Mouse (Mus musculus) MEL (cell line): ENCODE measurements around the gene Vps37b.
A peak's percentile ranks its signal among the peaks of the same experiment; 100 is the strongest.

ENCODE experiments used
- CTCF ChIP-seq, 3 experiments: IDR thresholded peaks in 2 of 3; conservative IDR thresholded peaks in 1 of 3; 2 replicates each; pipeline ENCODE4 v1.5.1; 2011 to 2012; ENCODE audit warnings: low read length in 3 of 3, low read depth in 2 of 3, mild to moderate bottlenecking in 2 of 3, improper control_type of control experiment in 1 of 3, inconsistent platforms in 1 of 3, mixed read lengths in 1 of 3, moderate library complexity in 1 of 3; ENCODE audit not compliant: control insufficient read depth in 1 of 3, insufficient read depth in 1 of 3, poor library complexity in 1 of 3, severe bottlenecking in 1 of 3
- E2F4 ChIP-seq: IDR thresholded peaks from 2 replicates; pipeline ENCODE4 v1.6.1; 2011; ENCODE audit warnings: low read depth, low read length, improper control_type of control experiment, borderline replicate concordance
- EP300 ChIP-seq, 2 experiments: IDR thresholded peaks; 2 replicates each; pipeline ENCODE4 v1.6.1; 2011; ENCODE audit warnings: improper control_type of control experiment in 2 of 2, low read length in 2 of 2, low read depth in 1 of 2, mild to moderate bottlenecking in 1 of 2
- HCFC1 ChIP-seq: IDR thresholded peaks from 2 replicates; pipeline ENCODE4 v1.6.1; 2012; ENCODE audit warnings: low read depth, mild to moderate bottlenecking, inconsistent platforms, low read length, improper control_type of control experiment, moderate library complexity
- MXI1 ChIP-seq: IDR thresholded peaks from 2 replicates; pipeline ENCODE4 v1.6.1; 2011; ENCODE audit warnings: mild to moderate bottlenecking, low read depth, low read length, improper control_type of control experiment
- POLR2A ChIP-seq, 2 experiments: IDR thresholded peaks; 2 replicates each; pipeline ENCODE4 v1.6.1; 2011 to 2012; ENCODE audit warnings: low read length in 2 of 2, mild to moderate bottlenecking in 2 of 2, control low read depth in 1 of 2, improper control_type of control experiment in 1 of 2, low read depth in 1 of 2, moderate library complexity in 1 of 2; ENCODE audit not compliant: control insufficient read depth in 1 of 2, insufficient read depth in 1 of 2, poor library complexity in 1 of 2
- POLR2AphosphoS2 ChIP-seq: IDR thresholded peaks from 2 replicates; pipeline ENCODE4 v1.6.1; 2011; ENCODE audit warnings: low read length, improper control_type of control experiment
- POLR2AphosphoS5 ChIP-seq: IDR thresholded peaks from 2 replicates; pipeline ENCODE4 v1.6.1; 2012; ENCODE audit warnings: low read depth, borderline replicate concordance, mild to moderate bottlenecking, inconsistent platforms, low read length, moderate library complexity, mixed read lengths
- RAD21 ChIP-seq: IDR thresholded peaks from 2 replicates; pipeline ENCODE4 v1.6.1; 2011; ENCODE audit warnings: mild to moderate bottlenecking, low read depth, low read length, improper control_type of control experiment
- ZC3H11A ChIP-seq: IDR thresholded peaks from 2 replicates; pipeline ENCODE4 v1.6.1; 2012; ENCODE audit warnings: low read depth, mild to moderate bottlenecking, inconsistent platforms, low read length, improper control_type of control experiment

- no peak for TF ChIP-seq CTCF (IDR thresholded peaks at IDR 0.05 in 2 of 3, conservative IDR thresholded peaks at IDR 0.05 in 1 of 3; ENCODE audit: control insufficient read depth in 1 of 3, insufficient read depth in 1 of 3, low read depth in 2 of 3, low read length in 3 of 3, poor library complexity in 1 of 3, severe bottlenecking in 1 of 3)
- TF ChIP-seq HCFC1, result peak; percentile 52; the same call in 1 of the 2 replicates
- TF ChIP-seq POLR2AphosphoS5, result no peak
- no peak for TF ChIP-seq RAD21
- TF ChIP-seq MXI1, result peak; percentile 26; the same call in 1 of the 2 replicates
- TF ChIP-seq E2F4, result no peak
- TF ChIP-seq POLR2A (IDR thresholded peaks at IDR 0.05; ENCODE audit: control insufficient read depth in 1 of 2, insufficient read depth in 1 of 2, low read depth in 1 of 2, low read length in 2 of 2, poor library complexity in 1 of 2), result peak in 1 of 2 experiments; percentile 54; a peak in 2 of 4 replicates
- TF ChIP-seq EP300 (IDR thresholded peaks at IDR 0.05; ENCODE audit: low read depth in 1 of 2, low read length in 2 of 2), result peak; percentile 75 to 79
- TF ChIP-seq POLR2AphosphoS2, result no peak
- no peak for TF ChIP-seq ZC3H11A
These were observed 9.7 kb downstream of the Vps37b start for GRCm38 (mm10) chr5:124022365-124022764.
